Mouse (Mus musculus): ENCODE data around the gene Rfesd.

The Rfesd gene

GRCm38 (mm10) chr13:75981901-75982300, 36.6 kb downstream of the Rfesd start:
- peak; percentile 36 for DNase-seq (ENCODE audit: low read depth)

GRCm38 (mm10) chr13:75976649-75977048, 41.9 kb downstream of the Rfesd start:
- DNase-seq (ENCODE audit: low read depth), result no peak

- no peak for DNase-seq (ENCODE audit: low read depth)
These were observed 42.3 kb downstream of the Rfesd start for GRCm38 (mm10) chr13:75976218-75976617.

GRCm38 (mm10) chr13:75975629-75976028, 42.9 kb downstream of the Rfesd start:
- no peak for DNase-seq (ENCODE audit: low read depth)

- DNase-seq (ENCODE audit: low read depth), result no peak
These were observed 44.0 kb downstream of the Rfesd start for GRCm38 (mm10) chr13:75974481-75974880.

GRCm38 (mm10) chr13:75966850-75967249, 51.7 kb downstream of the Rfesd start, which contains the start of gene Spata9:
Gene Spata9 (plus strand): TSS chr13:75967150.
- no peak for DNase-seq (ENCODE audit: low read depth)

- DNase-seq (ENCODE audit: low read depth), result no peak
These were observed 63.0 kb downstream of the Rfesd start for GRCm38 (mm10) chr13:75955357-75955992.

Data from NIH3T3 (cell line).